Mouse (Mus musculus) hindbrain, postnatal 0 days (tissue): ENCODE results near the gene Kcnk4. TPM values are rescaled to one million over a fixed set of nuclear protein-coding genes. Genes with fewer than 3 reads are reported as not detected.
A peak's percentile ranks its signal among the peaks of the same experiment; 100 is the strongest.

Experiments used
- ATAC-seq: fragments of 200-750 bp; cut with Nextera tagmentation; 2 replicates; pipeline ENCODE4 v1.8.0; 2017; ENCODE audit warnings: mild to moderate bottlenecking, moderate TSS enrichment, moderate library complexity
- DNase-seq: peaks from one replicate; pipeline ENCODE4 v3.0.0-alpha.2; 2015; ENCODE audit warnings: low spot score
- H3K27ac ChIP-seq: fragments of 300-500 bp; sonication (generic); 2 replicates; pipeline ENCODE4 v1.5.1; 2014; ENCODE audit warnings: mild to moderate bottlenecking
- H3K27me3 ChIP-seq: fragments of 300-500 bp; sonication (generic); 2 replicates; pipeline ENCODE4 v1.6.1; 2014; ENCODE audit warnings: low read length, mixed read lengths; ENCODE audit not compliant: insufficient read depth
- H3K36me3 ChIP-seq: fragments of 300-500 bp; sonication (generic); 2 replicates; pipeline ENCODE4 v1.6.1; 2014; ENCODE audit warnings: low read length, mixed read lengths; ENCODE audit not compliant: insufficient read depth
- H3K4me1 ChIP-seq: fragments of 300-500 bp; sonication (generic); 2 replicates; pipeline ENCODE4 v1.6.1; 2014; ENCODE audit warnings: antibody characterized with exemption, low read length, mixed read lengths; ENCODE audit not compliant: insufficient read depth
- H3K4me2 ChIP-seq: fragments of 300-500 bp; sonication (generic); 2 replicates; pipeline ENCODE4 v1.6.1; 2014; ENCODE audit warnings: low read depth, mild to moderate bottlenecking, low read length, moderate library complexity, mixed read lengths
- H3K4me3 ChIP-seq: fragments of 300-500 bp; sonication (generic); 2 replicates; pipeline ENCODE4 v1.5.1; 2014; ENCODE audit warnings: low read length
- H3K9ac ChIP-seq: fragments of 300-500 bp; sonication (generic); replicated peaks from 2 replicates; pipeline ENCODE4 v1.6.1; 2014; ENCODE audit warnings: mild to moderate bottlenecking, low read length, moderate library complexity, mixed read lengths
- H3K9me3 ChIP-seq: fragments of 300-500 bp; sonication (generic); 2 replicates; pipeline ENCODE4 v1.6.1; 2016; ENCODE audit warnings: low read length, mixed read lengths
- CTCF ChIP-seq: IDR thresholded peaks from 2 replicates; pipeline ENCODE4 v1.5.1; 2016; ENCODE audit warnings: antibody characterized with exemption, control low read depth, low read depth
- WGBS: fragments of 180-500 bp; shearing (Covaris S2); extraction: QIAGEN DNeasy Blood & Tissue Kit; methylation state at CpG from one replicate; pipeline ENCODE4 v1.1.7; 2014; 5-methylcytosine and 5-hydroxymethylcytosine counted together
- polyA plus RNA-seq: library from polyadenylated mRNA; unstranded; fragments of >200 nt; fragmentation: Nextera tagmentation; extraction: Ambion mirVana; gene quantifications from 2 replicates; pipeline ENCODE4 v1.2.1, GENCODE M21; 2015
- total RNA-seq: library from RNA; depleted of rRNA; stranded (reverse); fragments of >200 nt; gene quantifications from 2 replicates; pipeline ENCODE4 v1.2.3, GENCODE M21; 2014

The Kcnk4 gene
- total and polyA plus RNA-seq, 2 experiments from 2014 or later = 13.3 to 21.7 TPM

DNA sequence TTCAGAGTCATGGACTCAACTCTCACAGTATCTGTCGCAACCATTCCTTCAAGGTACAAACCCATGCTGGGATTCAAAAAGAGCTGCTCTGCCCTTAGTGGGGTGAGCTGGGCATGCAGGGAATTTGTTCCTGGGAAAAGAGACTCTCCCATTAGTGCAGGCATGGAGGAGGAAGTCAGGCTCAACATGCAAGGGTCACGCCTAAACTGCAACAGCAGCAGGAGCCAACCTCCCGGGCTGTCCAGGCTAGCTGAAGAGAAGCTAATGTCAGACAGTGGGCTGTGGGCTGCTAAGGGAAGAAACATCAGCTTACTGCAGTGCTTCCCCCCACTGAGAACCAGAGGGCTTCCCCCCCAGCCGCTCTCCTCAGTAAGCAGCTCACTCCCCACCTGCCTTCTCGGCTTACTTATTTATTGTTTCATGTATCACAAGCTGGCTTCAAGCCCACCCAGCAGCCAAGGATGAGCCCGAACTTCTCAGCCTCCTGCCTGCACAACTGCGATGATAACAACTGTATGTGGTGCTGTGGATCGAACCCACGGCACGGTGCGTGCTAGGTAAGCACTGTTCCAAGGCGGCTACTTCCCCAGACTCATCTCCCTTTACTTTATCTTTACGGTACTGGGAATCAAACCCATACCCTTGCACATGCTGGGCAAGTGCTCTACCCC is 38.1 kb upstream of the Kcnk4 start:
- no peak for DNase-seq
- Histone ChIP-seq H3K4me2 (no peak overlapping the region), H3K27ac (no peak overlapping the region), H3K27me3 (0 out of 2 replicates have a peak, but pooled peaks cover 3% of the 10 kb centered on the region), H3K9me3 (no peaks in the 10 kb centered on the region), H3K4me3 (no peak overlapping the region), H3K4me1 (peaks cover 9% of the 10 kb centered on the region), H3K36me3 (no peaks in the 10 kb centered on the region), H3K9ac (no peak overlapping the region)
- ATAC-seq = no peak
- no peak for TF ChIP-seq CTCF
- 79% methylated on average over 13 of the region's 13 CpGs for WGBS

DNA sequence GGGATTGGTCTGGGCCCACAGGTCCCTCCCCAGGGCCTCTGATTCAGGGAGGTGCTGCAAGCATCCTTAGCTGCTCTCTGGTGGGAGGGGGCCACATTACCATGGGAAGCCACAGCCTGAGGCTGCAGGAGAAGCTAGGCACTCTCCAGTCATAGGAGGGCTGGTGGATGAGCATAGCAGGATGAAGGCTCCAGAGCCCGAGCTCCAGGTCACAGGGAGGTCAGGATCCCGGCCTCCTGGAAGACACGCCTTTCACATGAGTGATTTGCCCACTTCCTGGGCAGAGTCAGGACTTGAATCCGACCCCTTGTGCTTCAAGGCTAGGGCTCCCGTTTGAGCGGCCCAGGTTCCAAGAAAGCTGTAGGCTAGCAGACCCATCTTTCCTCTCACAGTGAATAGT is 37.3 kb upstream of the Kcnk4 start:
- WGBS = 52% methylated on average over 6 of the region's 6 CpGs
- Histone ChIP-seq H3K9ac (no peak overlapping the region), H3K4me2 (no peak overlapping the region), H3K4me1 (peaks cover 8% of the 10 kb centered on the region), H3K9me3 (no peaks in the 10 kb centered on the region), H3K36me3 (no peaks in the 10 kb centered on the region), H3K4me3 (no peak overlapping the region), H3K27ac (no peak overlapping the region), H3K27me3 (0 out of 2 replicates have a peak, but pooled peaks cover 3% of the 10 kb centered on the region)
- no peak for TF ChIP-seq CTCF
- ATAC-seq = no peak
- no peak for DNase-seq

DNA sequence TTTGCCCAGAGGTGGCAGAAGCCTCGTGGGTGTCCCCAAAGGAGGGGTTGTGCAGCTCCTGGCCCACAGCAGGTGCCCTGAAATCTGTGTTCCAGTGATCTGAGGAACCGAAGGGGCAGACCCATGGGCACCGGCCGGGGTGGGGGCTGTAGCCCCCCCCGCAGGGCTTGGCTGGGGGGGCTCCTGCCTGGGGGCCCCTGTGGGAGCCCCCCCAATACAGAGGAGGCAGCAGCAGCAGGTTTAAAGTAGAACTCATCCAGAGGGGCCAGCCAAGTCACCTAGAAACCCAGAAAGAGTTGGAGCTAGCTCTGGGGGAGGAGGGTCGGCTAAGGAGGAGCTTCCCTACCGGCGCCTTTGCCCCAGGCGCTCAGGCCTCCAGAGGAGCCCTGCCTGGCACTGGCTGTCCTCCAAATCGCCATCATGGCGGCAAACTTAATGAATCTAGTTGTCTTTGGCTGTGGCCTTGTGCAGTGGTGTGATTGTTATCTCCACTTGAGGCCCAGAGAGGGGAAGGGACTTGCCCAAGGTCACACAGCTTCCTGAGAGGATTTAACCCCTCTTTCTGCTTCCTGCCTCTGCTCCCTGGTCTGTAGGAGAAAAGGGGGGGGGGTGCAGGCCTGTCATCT is 36.3 kb upstream of the Kcnk4 start:
- ATAC-seq (no peak), DNase-seq (no peak)
- H3K9me3 ChIP-seq = no peaks in the 10 kb centered on the region
- TF ChIP-seq CTCF = no peak
- WGBS = 16% methylated on average over 11 of the region's 11 CpGs
- peak overlapping the region; percentile 52; the same call in 1 of the 2 replicates for H3K4me2 ChIP-seq
- no peak overlapping the region for H3K27ac ChIP-seq
- H3K36me3 ChIP-seq = no peaks in the 10 kb centered on the region
- H3K27me3 ChIP-seq = 0 out of 2 replicates have a peak, but pooled peaks cover 3% of the 10 kb centered on the region
- no peaks in the 10 kb centered on the region for H3K4me1 ChIP-seq
- H3K9ac ChIP-seq = no peak overlapping the region
- no peak overlapping the region; the same call in 1 of the 2 replicates for H3K4me3 ChIP-seq

DNA sequence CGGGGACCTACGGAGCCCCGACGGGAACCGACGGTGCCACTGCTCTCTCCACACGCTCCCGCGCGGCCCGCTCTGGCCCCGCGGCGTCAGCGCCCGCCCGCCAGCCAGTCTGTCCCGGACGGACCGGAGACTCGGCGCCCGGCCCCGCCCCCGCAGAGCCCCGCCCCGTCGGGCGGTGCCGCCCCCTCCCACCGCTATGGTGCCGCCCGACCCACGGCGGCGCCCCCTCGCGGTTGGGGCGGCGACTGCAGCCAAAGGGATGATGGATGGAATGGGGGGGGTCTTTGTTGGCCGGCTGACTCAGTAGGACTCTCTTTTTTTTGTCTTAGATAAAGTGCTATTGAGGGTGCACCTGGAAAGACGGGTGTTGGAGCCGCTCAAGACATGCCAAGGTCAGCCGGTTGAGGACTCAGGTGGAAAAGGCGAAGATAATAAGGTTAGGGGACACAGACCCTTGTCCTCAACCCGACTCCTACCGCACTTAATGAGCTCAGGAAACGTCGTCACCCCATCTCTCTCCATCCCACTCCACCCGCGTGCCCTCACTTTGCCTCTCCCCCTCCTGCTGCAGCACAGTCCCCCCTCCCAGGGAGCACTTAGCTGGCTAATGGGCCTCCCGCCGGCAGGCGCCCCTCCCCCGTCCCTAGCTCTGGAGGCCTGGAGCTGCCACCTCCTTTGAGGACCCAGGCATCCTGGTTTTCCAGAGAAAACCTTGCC is 35.5 kb upstream of the Kcnk4 start:
- TF ChIP-seq CTCF = peak; percentile 51
- 1% methylated on average over 47 of the region's 55 CpGs for WGBS
- H3K9ac ChIP-seq = peak overlapping the region; percentile 35

DNA sequence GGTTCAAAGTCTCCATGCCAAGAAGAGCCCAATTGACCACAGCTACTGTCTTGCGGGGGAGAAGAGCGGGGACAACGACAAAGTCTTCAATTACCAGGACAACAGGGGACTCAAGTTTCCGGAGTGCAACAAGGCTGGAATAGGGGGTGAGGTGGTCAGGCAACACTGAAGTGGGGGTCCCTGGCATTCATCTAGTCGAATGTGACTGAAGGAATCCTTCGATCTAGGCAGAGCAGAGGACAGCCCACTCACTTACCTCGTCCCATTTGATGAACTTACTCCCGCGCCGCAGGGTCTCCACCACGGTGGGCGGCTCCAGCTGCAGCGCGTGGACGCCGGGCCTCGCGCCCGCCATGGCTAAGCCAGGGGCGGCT is 35.0 kb upstream of the Kcnk4 start:
- Histone ChIP-seq H3K9me3 (no peaks in the 10 kb centered on the region), H3K27ac (no peak overlapping the region), H3K4me1 (no peaks in the 10 kb centered on the region), H3K9ac (peak overlapping the region; percentile 35), H3K27me3 (0 out of 2 replicates have a peak, but pooled peaks cover 3% of the 10 kb centered on the region), H3K4me2 (peak overlapping the region; percentile 52), H3K4me3 (peak overlapping the region; percentile 41), H3K36me3 (no peaks in the 10 kb centered on the region)
- no peak for TF ChIP-seq CTCF
- ATAC-seq = peak; percentile 6; the same call in 1 of the 2 replicates
- WGBS = under 1% methylated on average over 17 of the region's 20 CpGs
- no peak for DNase-seq

More for the DNA sequence above, 35.5 kb upstream of the Kcnk4 start:
- H3K4me3 ChIP-seq = peak overlapping the region; percentile 41
- DNase-seq (peak; percentile 50), ATAC-seq (peak; percentile 30)
- no peaks in the 10 kb centered on the region for H3K36me3 ChIP-seq
- H3K9me3 ChIP-seq = no peaks in the 10 kb centered on the region
- no peaks in the 10 kb centered on the region for H3K4me1 ChIP-seq
- 0 out of 2 replicates have a peak, but pooled peaks cover 3% of the 10 kb centered on the region for H3K27me3 ChIP-seq
- H3K4me2 ChIP-seq = peak overlapping the region; percentile 52
- H3K27ac ChIP-seq = no peak overlapping the region

DNA sequence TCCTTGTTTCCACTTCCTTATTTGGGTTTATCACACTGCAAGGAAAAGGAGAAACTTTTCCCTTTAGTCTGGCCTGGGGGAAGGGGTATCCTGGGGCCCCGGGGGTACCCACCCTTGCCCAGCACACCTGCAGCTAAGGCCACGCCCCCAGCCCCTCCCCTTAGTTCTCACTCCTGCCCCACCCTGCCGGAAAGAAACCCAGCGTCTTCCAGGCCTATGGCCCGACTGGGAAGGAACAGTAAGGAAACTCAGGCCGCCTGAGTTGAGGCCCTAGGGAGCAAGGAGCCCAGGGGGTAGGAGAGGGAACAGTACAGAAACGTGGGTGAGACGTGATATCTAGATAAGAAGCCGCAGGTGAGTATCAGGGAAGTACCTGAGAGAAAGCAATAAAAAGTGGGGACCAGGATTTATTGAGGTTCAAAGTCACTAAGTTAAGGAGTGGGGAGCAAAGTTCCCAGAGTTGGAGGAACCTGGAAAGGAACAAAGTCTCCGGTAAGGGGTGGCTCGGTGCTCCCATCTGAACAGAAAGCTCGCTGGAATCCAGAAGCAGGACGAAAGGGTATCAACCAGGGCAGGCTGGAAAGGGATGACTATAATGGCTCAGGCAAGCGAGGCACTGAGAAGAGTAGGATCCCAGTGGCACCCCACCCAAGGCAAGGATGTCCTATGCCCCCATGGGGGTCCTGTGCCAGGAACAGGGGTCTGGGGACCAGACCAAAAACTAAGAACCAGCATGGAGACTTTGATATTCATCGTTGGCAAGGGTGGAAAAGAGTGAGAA is 34.4 kb upstream of the Kcnk4 start:
- TF ChIP-seq CTCF = no peak
- Histone ChIP-seq H3K36me3 (no peaks in the 10 kb centered on the region), H3K9ac (peak overlapping the region; percentile 35; the same call in 1 of the 2 replicates), H3K4me1 (no peaks in the 10 kb centered on the region), H3K9me3 (no peaks in the 10 kb centered on the region), H3K4me2 (peak overlapping the region; percentile 52), H3K27me3 (0 out of 2 replicates have a peak, but pooled peaks cover 3% of the 10 kb centered on the region), H3K27ac (no peak overlapping the region), H3K4me3 (peak overlapping the region; percentile 41)
- ATAC-seq (no peak), DNase-seq (no peak)
- WGBS = 17% methylated on average over 15 of the region's 15 CpGs
